Mouse (Mus musculus) spleen, adult 2 months (tissue): ENCODE measurements around the gene Gnai3. TPM values are rescaled to one million over a fixed set of nuclear protein-coding genes. Genes with fewer than 3 reads are reported as not detected.

Experiments used
- DNase-seq, 2 experiments: peaks; one replicate each; pipeline versions ENCODE4 v3.0.0 to v3.0.0-alpha.2; 2012 to 2021; ENCODE audit warnings: low spot score in 2 of 2, low read depth in 1 of 2
- H3K27ac ChIP-seq: fragments of 200-500 bp; 2 replicates; pipeline ENCODE4 v1.5.1; 2012; ENCODE audit warnings: low read length, inconsistent platforms; ENCODE audit not compliant: insufficient read depth
- H3K27me3 ChIP-seq: fragments of 200-500 bp; 2 replicates; pipeline ENCODE4 v1.6.1; 2012; ENCODE audit warnings: mild to moderate bottlenecking, moderate library complexity, low read length, inconsistent platforms; ENCODE audit not compliant: control insufficient read depth, insufficient read depth
- H3K36me3 ChIP-seq: fragments of 200-500 bp; 2 replicates; pipeline ENCODE4 v1.6.1; 2012; ENCODE audit warnings: mild to moderate bottlenecking, low read length, inconsistent platforms; ENCODE audit not compliant: control insufficient read depth, insufficient read depth
- H3K4me1 ChIP-seq: fragments of 200-500 bp; 2 replicates; pipeline ENCODE4 v1.6.1; 2011; ENCODE audit warnings: inconsistent platforms; ENCODE audit not compliant: control insufficient read depth, insufficient read depth, insufficient read length
- H3K4me3 ChIP-seq: fragments of 200-500 bp; 2 replicates; pipeline ENCODE4 v1.5.1; 2011; ENCODE audit warnings: mild to moderate bottlenecking, inconsistent platforms; ENCODE audit not compliant: insufficient read depth, insufficient read length; ENCODE audit errors: extremely low read depth
- CTCF ChIP-seq: fragments of 200-500 bp; IDR thresholded peaks from 2 replicates; pipeline ENCODE4 v1.5.1; 2011; ENCODE audit warnings: mild to moderate bottlenecking, inconsistent platforms; ENCODE audit not compliant: insufficient read depth, insufficient read length, insufficient replicate concordance; ENCODE audit errors: extremely low read depth
- POLR2A ChIP-seq: fragments of 200-500 bp; IDR thresholded peaks from 2 replicates; pipeline ENCODE4 v1.6.1; 2011; ENCODE audit warnings: low read depth, low read length, inconsistent platforms
- WGBS: fragments of 180-500 bp; shearing (Covaris S2); methylation state at CpG from one replicate; pipeline ENCODE4 v1.1.7; 2018; 5-methylcytosine and 5-hydroxymethylcytosine counted together
- polyA plus RNA-seq: library from polyadenylated mRNA; depleted of rRNA; stranded (reverse); fragments of >200 nt; gene quantifications from 2 replicates; pipeline ENCODE4 v1.2.3, GENCODE M21; 2012

Gnai3 gene
- polyA plus RNA-seq, 1 experiment = 11.3 TPM

GRCm38 (mm10) chr3:108096226-108096625 lies 49.7 kb downstream of the Gnai3 start:
- 22% methylated on average over 8 of the region's 8 CpGs for WGBS
- 0 out of 2 replicates have a peak, but pooled peaks cover 1% of the 10 kb centered on the region for H3K4me1 ChIP-seq
- no peak overlapping the region for H3K27ac ChIP-seq
- no peaks in the 10 kb centered on the region for H3K36me3 ChIP-seq
- TF ChIP-seq POLR2A = no peak
- TF ChIP-seq CTCF = no peak
- no peak for DNase-seq
- H3K27me3 ChIP-seq = 0 out of 2 replicates have a peak, but pooled peaks cover 1% of the 10 kb centered on the region
- H3K4me3 ChIP-seq = no peak overlapping the region

GRCm38 (mm10) chr3:108094976-108095760 lies 50.8 kb downstream of the Gnai3 start:
- TF ChIP-seq POLR2A (no peak), CTCF (no peak)
- no peak for DNase-seq
- WGBS = 89% methylated on average over 12 of the region's 12 CpGs

GRCm38 (mm10) chr3:108094146-108094545 lies 51.8 kb downstream of the Gnai3 start:
- H3K4me3 ChIP-seq = no peak overlapping the region
- no peaks in the 10 kb centered on the region for H3K36me3 ChIP-seq
- DNase-seq = no peak
- WGBS = 84% methylated on average over 1 of the region's 1 CpGs
- H3K27me3 ChIP-seq = 0 out of 2 replicates have a peak, but pooled peaks cover 1% of the 10 kb centered on the region
- no peak overlapping the region for H3K27ac ChIP-seq
- TF ChIP-seq POLR2A (no peak), CTCF (no peak)
- H3K4me1 ChIP-seq = 0 out of 2 replicates have a peak, but pooled peaks cover 1% of the 10 kb centered on the region

More at GRCm38 (mm10) chr3:108094976-108095760, 50.8 kb downstream of the Gnai3 start:
- H3K4me1 ChIP-seq = 0 out of 2 replicates have a peak, but pooled peaks cover 1% of the 10 kb centered on the region
- no peak overlapping the region for H3K27ac ChIP-seq
- no peak overlapping the region for H3K4me3 ChIP-seq
- no peaks in the 10 kb centered on the region for H3K36me3 ChIP-seq
- 0 out of 2 replicates have a peak, but pooled peaks cover 1% of the 10 kb centered on the region for H3K27me3 ChIP-seq

GRCm38 (mm10) chr3:108093306-108093705 lies 52.6 kb downstream of the Gnai3 start:
- Histone ChIP-seq H3K4me3 (no peak overlapping the region), H3K4me1 (0 out of 2 replicates have a peak, but pooled peaks cover 1% of the 10 kb centered on the region), H3K36me3 (no peaks in the 10 kb centered on the region), H3K27me3 (0 out of 2 replicates have a peak, but pooled peaks cover 1% of the 10 kb centered on the region), H3K27ac (no peak overlapping the region)
- DNase-seq = no peak
- no peak for TF ChIP-seq CTCF
- no peak for TF ChIP-seq POLR2A
- WGBS = 58% methylated on average over 6 of the region's 6 CpGs

GRCm38 (mm10) chr3:108092536-108093115 lies 53.3 kb downstream of the Gnai3 start, which contains the start of gene Gnat2:
Gene Gnat2, plus strand, starts transcription at chr3:108092789.
- Histone ChIP-seq H3K4me1 (0 out of 2 replicates have a peak, but pooled peaks cover 1% of the 10 kb centered on the region), H3K36me3 (no peaks in the 10 kb centered on the region), H3K27me3 (0 out of 2 replicates have a peak, but pooled peaks cover 1% of the 10 kb centered on the region), H3K27ac (no peak within 1 kb of the TSS), H3K4me3 (no peak within 1 kb of the TSS)
- DNase-seq = no peak
- WGBS = 86% methylated on average over 15 of the region's 15 CpGs
- no peak for TF ChIP-seq POLR2A
- no peak for TF ChIP-seq CTCF

GRCm38 (mm10) chr3:108092030-108092429 lies 53.9 kb downstream of the Gnai3 start:
- Histone ChIP-seq H3K4me1 (no peaks in the 10 kb centered on the region), H3K36me3 (no peaks in the 10 kb centered on the region), H3K27ac (no peak overlapping the region), H3K27me3 (0 out of 2 replicates have a peak, but pooled peaks cover 1% of the 10 kb centered on the region), H3K4me3 (no peak overlapping the region)
- TF ChIP-seq POLR2A = no peak
- no peak for TF ChIP-seq CTCF
- no peak for DNase-seq
- 75% methylated on average over 6 of the region's 6 CpGs for WGBS
